Mouse (Mus musculus) cerebellum, adult 11-12 months (tissue): ENCODE data around the gene Sf3a2.
A peak's percentile ranks its signal among the peaks of the same experiment; 100 is the strongest.

Experiments used
- DNase-seq: peaks from one replicate; pipeline ENCODE4 v3.0.0; 2022

The Sf3a2 gene

GRCm38 (mm10) chr10:80776358-80776869 is 21.6 kb upstream of the Sf3a2 start:
- DNase-seq, result no peak

GRCm38 (mm10) chr10:80777123-80777522 is 20.9 kb upstream of the Sf3a2 start:
- peak; percentile 76 for DNase-seq

GRCm38 (mm10) chr10:80779565-80779964 is 18.4 kb upstream of the Sf3a2 start:
- DNase-seq, result no peak

- no peak for DNase-seq
Measured at GRCm38 (mm10) chr10:80784302-80784701, 13.7 kb upstream of the Sf3a2 start.

GRCm38 (mm10) chr10:80784871-80785270 is 13.1 kb upstream of the Sf3a2 start:
- DNase-seq, result no peak

- DNase-seq, result peak; percentile 50
Measured at GRCm38 (mm10) chr10:80785963-80786362, 12.0 kb upstream of the Sf3a2 start.

GRCm38 (mm10) chr10:80787517-80787916 is 10.5 kb upstream of the Sf3a2 start:
- peak; percentile 36 for DNase-seq

- peak; percentile 42 for DNase-seq
Measured at GRCm38 (mm10) chr10:80790761-80791404, 7.1 kb upstream of the Sf3a2 start.

- DNase-seq, result peak; percentile 76
Measured at GRCm38 (mm10) chr10:80791476-80792174, 6.4 kb upstream of the Sf3a2 start.

GRCm38 (mm10) chr10:80792175-80793032 is 5.6 kb upstream of the Sf3a2 start:
- peak; percentile 88 for DNase-seq

GRCm38 (mm10) chr10:80793033-80793784 is 4.8 kb upstream of the Sf3a2 start:
- peak; percentile 80 for DNase-seq

GRCm38 (mm10) chr10:80793803-80794202 is 4.2 kb upstream of the Sf3a2 start:
- peak; percentile 68 for DNase-seq

GRCm38 (mm10) chr10:80794750-80795149 is 3.2 kb upstream of the Sf3a2 start:
- peak; percentile 41 for DNase-seq

GRCm38 (mm10) chr10:80796307-80796848 is 1.6 kb upstream of the Sf3a2 start:
- peak; percentile 63 for DNase-seq

GRCm38 (mm10) chr10:80797186-80798149 is 530 bp upstream of the Sf3a2 start:
- no peak for DNase-seq

GRCm38 (mm10) chr10:80799070-80799566 is 1.1 kb downstream of the Sf3a2 start:
- DNase-seq, result no peak

GRCm38 (mm10) chr10:80802204-80802912 is 4.4 kb downstream of the Sf3a2 start:
- peak; percentile 55 for DNase-seq

GRCm38 (mm10) chr10:80802996-80803395 is 5.0 kb downstream of the Sf3a2 start:
- DNase-seq, result peak; percentile 42

GRCm38 (mm10) chr10:80804340-80804739 is 6.3 kb downstream of the Sf3a2 start:
- peak; percentile 57 for DNase-seq

GRCm38 (mm10) chr10:80804916-80805315 is 6.9 kb downstream of the Sf3a2 start, which contains the start of gene Amh:
Gene Amh, plus strand, starts transcription at chr10:80805243.
- DNase-seq, result peak; percentile 60
